33 mouse cellular contexts compared by ENCODE assay signal in the genomic region with DNA sequence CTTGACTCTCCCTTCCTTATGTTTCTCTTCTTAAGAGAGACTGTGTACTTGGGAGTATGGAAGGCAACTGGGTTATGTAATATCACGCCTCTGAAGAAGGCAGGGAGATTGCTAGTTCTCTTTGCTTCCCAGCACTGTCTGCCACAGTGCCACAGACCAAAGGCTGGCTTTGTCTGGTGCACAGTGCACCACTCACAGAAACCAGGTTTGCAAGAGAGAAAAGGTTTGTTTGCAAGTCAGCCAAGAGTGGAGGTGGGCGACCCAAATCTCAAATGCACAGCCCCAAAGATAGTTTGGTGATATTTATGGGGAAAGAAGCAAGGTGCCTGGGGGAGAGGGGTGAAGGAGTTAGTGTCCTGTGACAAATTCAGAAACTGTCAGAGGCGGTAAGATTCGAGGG. TPM values are rescaled to one million over a fixed set of nuclear protein-coding genes. Genes with fewer than 3 reads are reported as not detected.
DNase-seq lines count a peak whose midpoint lies in the region; ATAC-seq and TF ChIP-seq lines count a peak whose summit lies in the region.
"Had no signal": no experiment of that assay in that cellular context is flagged by ENCODE, and none has a peak within 500 bp of the region (broad histone marks: within the 10 kb centered on the region; RNA-seq: fewer than 3 reads in every experiment).

No protein-coding gene starts in this region.

- no peak overlapping the region for H3K4me2 ChIP-seq in intestine, embryonic 15.5 days (replicated peaks)
- H3K4me2 ChIP-seq: embryonic facial prominence, embryonic 15.5 days; forebrain, embryonic 12.5 days; limb, embryonic 12.5 days; liver, embryonic 15.5 days; lung, embryonic 14.5 days; midbrain, embryonic 15.5 days; neural tube, embryonic 12.5 days had no signal

- H3K4me3 ChIP-seq in intestine, embryonic 15.5 days (replicated peaks) = no peak overlapping the region
- no peak overlapping the region for H3K4me3 ChIP-seq in thymus, adult 2 months (ENCODE audit: control insufficient read depth, insufficient read depth, low read length)
- H3K4me3 ChIP-seq: embryonic facial prominence, embryonic 10.5 days; embryonic facial prominence, embryonic 15.5 days; forebrain, embryonic 12.5 days; limb, embryonic 12.5 days; liver, embryonic 15.5 days; midbrain, embryonic 15.5 days; myocyte; neural tube, embryonic 12.5 days had no signal

- H3K4me1 ChIP-seq in intestine, embryonic 15.5 days (replicated peaks) = no peaks in the 10 kb centered on the region
- H3K4me1 ChIP-seq in thymus, adult 2 months (replicated peaks; ENCODE audit: control insufficient read depth, insufficient read depth, low read length) = no peaks in the 10 kb centered on the region
- H3K4me1 ChIP-seq: embryonic facial prominence, embryonic 10.5 days; embryonic facial prominence, embryonic 15.5 days; forebrain, embryonic 12.5 days; liver, embryonic 15.5 days; midbrain, embryonic 15.5 days; neural tube, embryonic 12.5 days had no signal

- H3K36me3 ChIP-seq in intestine, embryonic 15.5 days = no peaks in the 10 kb centered on the region
- H3K36me3 ChIP-seq in thymus, adult 2 months (ENCODE audit: control insufficient read depth, insufficient read depth, low read length) = no peaks in the 10 kb centered on the region
- H3K36me3 ChIP-seq: embryonic facial prominence, embryonic 10.5 days; embryonic facial prominence, embryonic 15.5 days; forebrain, embryonic 12.5 days; limb, embryonic 12.5 days; liver, embryonic 15.5 days; midbrain, embryonic 15.5 days; neural tube, embryonic 12.5 days had no signal

- H3K27ac ChIP-seq in intestine, embryonic 15.5 days = no peak overlapping the region
- no peak overlapping the region for H3K27ac ChIP-seq in thymus, adult 2 months (ENCODE audit: control insufficient read depth, insufficient read depth, low read length)
- H3K27ac ChIP-seq: embryonic facial prominence, embryonic 10.5 days; embryonic facial prominence, embryonic 15.5 days; forebrain, embryonic 12.5 days; kidney, postnatal 0 days; limb, embryonic 12.5 days; liver, embryonic 15.5 days; midbrain, embryonic 15.5 days; neural tube, embryonic 12.5 days; stomach, postnatal 0 days had no signal

- intact Hi-C loops in left cerebral cortex, postnatal 10 days (cut with DNase I) = no loop called here

- H3K9ac ChIP-seq in intestine, embryonic 15.5 days = no peak overlapping the region
- H3K9ac ChIP-seq: embryonic facial prominence, embryonic 15.5 days; forebrain, embryonic 12.5 days; forebrain, postnatal 0 days; limb, embryonic 12.5 days; liver, embryonic 15.5 days; lung, embryonic 14.5 days; midbrain, embryonic 15.5 days; neural tube, embryonic 12.5 days had no signal

- WGBS in intestine, embryonic 15.5 days = 92% methylated on average over 4 of the region's 4 CpGs
- 95% methylated on average over 4 of the region's 4 CpGs for WGBS in thymus, adult 2 months

- ATAC-seq in intestine, embryonic 15.5 days = no peak
- ATAC-seq: CD4-positive, CD25-positive, alpha-beta regulatory T cell, adult 4 months; forebrain, postnatal 0 days; hindbrain, embryonic 16.5 days; intestine, embryonic 16.5 days; midbrain, embryonic 15.5 days had no signal

- TF ChIP-seq CTCF in thymus, adult 2 months (IDR thresholded peaks at IDR 0.05; ENCODE audit: borderline replicate concordance, control insufficient read depth, extremely low read depth, insufficient read depth, low read length, poor library complexity) = no peak

- DNase-seq in left cerebral cortex, adult 11 months (ENCODE audit: low spot score) = peak; percentile 35
- no peak for DNase-seq in left cerebral cortex, postnatal 10 days (ENCODE audit: extremely low spot score in 1 of 2, low spot score in 2 of 2)
- DNase-seq in brain, adult 2 months (ENCODE audit: low read depth, low spot score) = peak; percentile 82
- peak; percentile 36 to 64 for DNase-seq in frontal cortex, postnatal 36 days (ENCODE audit: low spot score in 2 of 2)
- peak; percentile 29 for DNase-seq in right cerebral cortex, postnatal 25 days
- no peak for DNase-seq in thymus, adult 2 months
- DNase-seq: adrenal gland, postnatal 14 days; cerebellum, adult 11-12 months; cerebellum, postnatal 10 days; forebrain, postnatal 0 days; heart, postnatal 14 days; kidney, adult 8-10 months; kidney, postnatal 4 days; layer of hippocampus, postnatal 36 days; lung, embryonic 14.5 days; lung, postnatal 14 days; thymus, postnatal 4 days had no signal

- H3K9me3 ChIP-seq in intestine, embryonic 15.5 days = no peaks in the 10 kb centered on the region
- H3K9me3 ChIP-seq: embryonic facial prominence, embryonic 15.5 days; forebrain, embryonic 12.5 days; limb, embryonic 12.5 days; liver, embryonic 15.5 days; midbrain, embryonic 15.5 days had no signal

- no peaks in the 10 kb centered on the region for H3K27me3 ChIP-seq in intestine, embryonic 15.5 days (replicated peaks)
- no peaks in the 10 kb centered on the region for H3K27me3 ChIP-seq in thymus, adult 2 months (ENCODE audit: control insufficient read depth, insufficient read depth, low read length)
- H3K27me3 ChIP-seq: embryonic facial prominence, embryonic 15.5 days; forebrain, embryonic 12.5 days; limb, embryonic 12.5 days; liver, embryonic 15.5 days; midbrain, embryonic 15.5 days; neural tube, embryonic 12.5 days had no signal

- no peak for TF ChIP-seq POLR2A in thymus, adult 2 months (IDR thresholded peaks at IDR 0.05; ENCODE audit: control insufficient read depth, extremely low read depth, insufficient read depth, low read length, poor library complexity)

RNA-seq across cellular contexts. Expression of a gene that starts 47.2 kb away (rescaled TPM):
- 10 to 100 TPM; 11.7 to 14.3 TPM for total RNA-seq in left cerebral cortex, postnatal 10 days (2021)
- polyA plus RNA-seq in intestine, embryonic 15.5 days (2015; fragmentation: Nextera tagmentation; extraction: Ambion mirVana) = 0.47 and 0.73 TPM in 2 replicates
- polyA plus RNA-seq in thymus, adult 2 months (2012; rRNA removed) = 1.0 TPM in 1 of 2 replicates, not detected in the other
- polyA plus RNA-seq: CD4-positive, CD25-positive, alpha-beta regulatory T cell, adult 4 months; liver, adult 2 months; spleen, adult 2 months had no signal

Comparison
In these comparisons a context has a peak if more than half of its experiments do, and no peak if none do; other contexts are left out.
1. DNase-seq: peak in left cerebral cortex, adult 11 months (single experiment), brain, adult 2 months (single experiment), frontal cortex, postnatal 36 days (2 of 2) and right cerebral cortex, postnatal 25 days (single experiment); none in left cerebral cortex, postnatal 10 days (0 of 2) and thymus, adult 2 months (single experiment).